Mouse (Mus musculus) ES-E14 (cell line): ENCODE data around the gene Cfap73.

ENCODE experiments used
- CHD2 ChIP-seq: IDR thresholded peaks from 2 replicates; pipeline ENCODE4 v1.6.1; 2014; ENCODE audit warnings: mild to moderate bottlenecking, low read depth, low read length, inconsistent platforms
- HCFC1 ChIP-seq: IDR thresholded peaks from 2 replicates; pipeline ENCODE4 v1.6.1; 2012; ENCODE audit warnings: low read length, inconsistent platforms, borderline replicate concordance; ENCODE audit not compliant: insufficient read depth
- MAFK ChIP-seq: IDR thresholded peaks from 2 replicates; pipeline ENCODE4 v1.6.1; 2014; ENCODE audit warnings: mild to moderate bottlenecking, low read depth, low read length, inconsistent platforms; ENCODE audit not compliant: insufficient read depth
- ZNF384 ChIP-seq: IDR thresholded peaks from 2 replicates; pipeline ENCODE4 v1.6.1; 2012; ENCODE audit warnings: low read depth, low read length, inconsistent platforms

- TF ChIP-seq MAFK (no peak), CHD2 (no peak), HCFC1 (no peak), ZNF384 (no peak)
Measured at GRCm38 (mm10) chr5:120652915-120653701, 19.1 kb upstream of the Cfap73 start.
